Mouse (Mus musculus) thymus, adult 2 months (tissue): ENCODE measurements around the gene Heatr5a.

Experiments used
- CTCF ChIP-seq: fragments of 200-500 bp; IDR thresholded peaks from 2 replicates; pipeline ENCODE4 v1.5.1; 2012; ENCODE audit warnings: mild to moderate bottlenecking, control low read depth, low read length, moderate library complexity, borderline replicate concordance; ENCODE audit not compliant: control insufficient read depth, poor library complexity, insufficient read depth; ENCODE audit errors: extremely low read depth
- POLR2A ChIP-seq: fragments of 200-500 bp; IDR thresholded peaks from 2 replicates; pipeline ENCODE4 v1.6.1; 2012; ENCODE audit warnings: mild to moderate bottlenecking, low read length, control low read depth, moderate library complexity; ENCODE audit not compliant: control insufficient read depth, poor library complexity, insufficient read depth; ENCODE audit errors: extremely low read depth

- TF ChIP-seq POLR2A (no peak), CTCF (no peak)
Measured at GRCm38 (mm10) chr12:51842081-51842864, 128.8 kb downstream of the Heatr5a start.
